Mouse (Mus musculus) urinary bladder, postnatal 25 days (tissue): ENCODE data around the gene Cdk5rap2.

Experiments used
- DNase-seq: peaks from one replicate; pipeline ENCODE4 v3.0.0; 2022; ENCODE audit warnings: low spot score

Gene Cdk5rap2

DNA sequence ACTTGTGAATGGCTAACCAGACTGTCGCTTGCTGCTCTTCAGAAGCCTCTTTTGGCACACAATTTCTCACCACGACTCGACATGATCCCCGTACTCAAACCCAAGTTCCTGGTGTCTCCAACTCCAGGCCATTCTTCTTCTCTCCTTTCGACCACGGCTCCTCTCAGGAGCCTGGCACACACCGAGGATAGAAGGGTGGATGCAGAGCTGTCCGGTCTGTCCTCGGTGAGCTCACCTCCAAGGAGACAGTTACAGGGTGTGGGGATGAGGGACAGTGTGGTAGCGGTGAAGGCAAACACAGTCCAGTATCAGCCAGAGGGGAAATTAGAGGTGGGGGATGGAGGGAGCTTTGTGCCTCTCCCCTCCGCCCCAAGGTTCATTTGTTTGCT lies 149.8 kb downstream of the Cdk5rap2 start:
- DNase-seq = no peak

DNA sequence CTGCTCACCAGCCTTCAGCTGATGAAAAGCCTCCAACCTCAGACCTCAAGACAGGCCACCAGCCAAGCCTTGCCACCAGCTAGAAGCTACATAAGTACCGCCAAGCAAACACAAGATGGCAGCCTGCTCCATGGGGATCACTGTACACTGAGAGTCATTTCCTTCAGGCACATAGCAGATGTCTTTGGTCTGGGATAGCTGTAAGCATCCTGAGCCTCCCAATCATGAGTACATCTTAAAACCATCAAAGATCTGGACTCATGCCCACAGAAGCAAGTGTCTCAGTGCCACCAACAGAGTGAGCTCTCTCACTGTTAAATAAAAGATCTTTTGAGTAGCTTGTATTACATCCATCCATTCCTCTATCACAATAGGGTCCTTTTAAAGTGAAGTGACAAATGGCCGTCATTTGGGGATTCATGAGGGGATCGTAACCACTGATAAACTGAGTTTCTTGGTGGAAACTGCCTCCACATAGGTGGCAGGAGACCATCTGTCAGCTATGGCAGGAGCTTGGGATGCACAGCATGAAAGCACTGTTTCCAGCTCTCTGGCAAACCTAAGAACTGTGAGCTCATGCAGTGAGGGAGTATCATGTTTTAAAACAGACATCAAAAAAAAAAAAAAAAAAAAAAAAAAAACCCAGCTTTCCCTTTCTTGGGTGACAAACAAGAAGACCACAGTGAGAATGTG lies 150.4 kb downstream of the Cdk5rap2 start:
- no peak for DNase-seq

DNA sequence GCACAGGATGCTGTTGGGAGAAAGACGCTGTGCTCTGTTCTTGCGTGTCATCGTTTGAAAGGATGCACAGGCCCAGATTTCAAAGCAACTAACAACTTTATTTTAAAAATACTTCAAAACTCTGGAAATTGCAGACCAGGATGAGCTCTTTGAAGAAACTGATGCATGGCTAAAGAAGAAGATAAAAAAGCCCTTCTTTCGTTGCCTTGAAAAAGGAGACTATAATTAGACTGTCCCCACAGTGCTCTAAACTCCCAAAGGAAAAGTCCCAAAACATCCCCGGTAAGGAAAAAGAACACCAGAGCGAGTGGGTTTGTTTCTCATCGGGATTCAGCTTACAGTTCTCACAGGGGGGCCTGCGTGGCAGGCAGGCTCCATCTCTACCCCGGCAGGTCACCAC lies 151.4 kb downstream of the Cdk5rap2 start:
- no peak for DNase-seq

DNA sequence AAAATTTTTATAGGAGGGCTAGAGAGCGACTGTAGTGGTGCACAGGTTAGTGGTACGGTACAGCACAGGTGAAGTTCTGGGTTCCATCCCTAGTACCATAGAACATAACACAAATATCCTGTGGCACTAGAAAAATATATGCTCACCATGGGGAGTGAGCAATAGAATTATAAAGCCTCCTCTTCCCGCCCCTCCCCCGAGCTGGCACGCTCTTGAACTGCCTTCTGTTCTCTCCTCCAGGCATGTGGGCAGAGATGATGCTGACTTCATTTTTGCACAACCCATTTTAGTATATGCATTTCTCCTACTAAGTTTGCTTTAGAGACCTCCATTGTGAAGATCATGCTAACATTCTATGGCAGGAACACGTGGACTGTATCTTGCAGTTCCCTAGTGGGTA lies 152.0 kb downstream of the Cdk5rap2 start:
- no peak for DNase-seq

DNA sequence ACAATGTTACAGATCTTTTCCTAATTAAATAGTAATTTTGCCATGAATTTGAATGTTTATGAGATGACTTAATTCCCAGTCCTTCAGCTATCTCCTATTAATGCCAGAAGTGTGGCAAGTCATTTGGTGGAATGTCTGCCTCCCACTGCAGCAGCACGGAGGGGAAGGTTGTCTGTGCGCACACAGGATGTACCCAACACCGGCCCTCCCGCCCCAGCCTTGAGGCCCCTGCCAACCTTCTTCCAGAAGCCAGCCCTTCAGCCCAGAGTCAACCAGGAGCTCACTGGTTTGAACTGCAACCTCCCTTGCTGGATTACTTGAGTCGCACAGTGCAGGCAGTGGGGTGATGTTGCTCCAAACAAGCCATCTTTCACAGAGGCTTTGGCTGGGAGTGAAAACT lies 158.5 kb downstream of the Cdk5rap2 start:
- no peak for DNase-seq

DNA sequence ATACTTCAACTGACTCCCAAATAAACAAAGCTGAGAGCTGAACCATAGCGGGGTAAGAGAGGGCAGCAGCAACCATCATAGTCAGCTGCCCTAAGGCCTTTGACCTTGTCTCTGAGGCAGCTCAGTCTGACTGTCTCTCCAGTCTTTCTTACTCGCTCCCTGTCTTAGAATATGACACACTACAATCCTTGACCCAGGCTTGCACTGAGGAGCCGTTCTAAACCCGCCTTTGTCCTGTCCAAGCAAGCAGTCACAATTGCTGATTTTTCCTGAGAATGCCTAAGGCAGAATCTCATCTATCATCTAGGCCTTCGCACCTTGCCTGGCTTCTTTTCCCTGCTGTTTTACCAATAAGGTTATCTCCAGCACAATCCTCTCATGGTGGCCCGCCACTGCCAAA lies 164.5 kb downstream of the Cdk5rap2 start:
- DNase-seq = no peak

DNA sequence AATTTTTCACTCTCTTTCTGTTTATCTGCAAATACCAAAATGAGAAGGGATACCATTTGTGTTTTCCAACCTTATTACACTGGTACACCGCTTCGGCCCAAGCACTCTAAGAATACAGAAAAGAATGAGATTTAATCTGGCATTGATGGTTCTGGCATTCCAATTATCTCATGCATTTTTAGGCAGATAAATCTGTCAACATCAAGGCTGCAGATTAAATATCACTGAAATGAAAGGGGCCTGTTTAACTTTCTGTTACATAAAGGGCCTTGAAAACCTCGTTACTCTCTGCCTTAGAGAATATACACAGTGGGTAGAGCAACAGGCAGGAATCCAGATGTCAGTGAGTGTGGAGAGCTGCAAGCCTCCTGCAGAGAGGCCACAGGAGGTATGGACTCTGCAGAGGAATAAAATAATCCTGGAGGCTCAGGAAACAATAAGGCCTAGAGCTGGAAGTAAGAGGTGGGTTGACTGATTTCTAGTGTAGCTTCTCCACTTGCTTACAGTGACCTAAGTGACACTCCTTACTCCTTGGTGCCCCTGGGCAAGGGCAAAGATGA lies 166.6 kb downstream of the Cdk5rap2 start:
- no peak for DNase-seq

DNA sequence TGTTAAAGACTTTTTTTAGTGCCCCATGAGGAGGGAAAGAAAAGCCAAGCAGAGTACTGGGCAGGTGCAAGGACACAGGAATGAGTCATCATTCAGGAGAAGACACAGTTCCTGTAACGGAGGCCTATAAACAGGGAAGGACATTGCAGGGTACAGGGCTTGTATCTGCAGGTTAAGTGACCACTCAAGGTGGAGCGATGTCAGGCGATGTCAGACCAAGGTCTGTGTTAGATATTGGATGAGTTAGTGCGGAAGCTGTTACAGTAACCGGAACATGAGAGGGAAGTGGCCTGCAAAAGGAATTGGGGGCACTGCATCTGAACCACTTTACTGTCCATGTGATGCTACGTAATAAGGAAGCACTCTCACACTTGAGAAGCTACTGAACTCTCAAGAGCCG lies 170.5 kb downstream of the Cdk5rap2 start:
- no peak for DNase-seq

DNA sequence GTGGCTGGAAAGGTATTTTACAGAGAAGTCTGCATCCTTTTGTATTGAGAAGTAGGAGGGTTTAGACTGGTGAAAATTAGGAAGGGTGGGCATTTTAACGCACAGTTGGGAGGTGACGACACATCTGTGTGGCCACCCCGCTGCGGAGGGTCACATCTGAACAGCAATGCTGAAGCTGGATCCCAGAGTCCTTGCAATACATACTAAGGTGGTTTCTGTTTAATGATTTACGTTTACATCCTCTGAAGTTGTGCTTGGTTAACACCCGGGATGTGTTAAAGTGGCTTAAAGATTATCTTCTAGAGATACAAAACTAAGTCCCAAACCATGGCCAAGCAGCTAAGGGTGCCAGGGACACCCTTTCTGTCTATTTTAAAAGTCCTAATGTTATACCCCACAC lies 171.4 kb downstream of the Cdk5rap2 start:
- DNase-seq = no peak

DNA sequence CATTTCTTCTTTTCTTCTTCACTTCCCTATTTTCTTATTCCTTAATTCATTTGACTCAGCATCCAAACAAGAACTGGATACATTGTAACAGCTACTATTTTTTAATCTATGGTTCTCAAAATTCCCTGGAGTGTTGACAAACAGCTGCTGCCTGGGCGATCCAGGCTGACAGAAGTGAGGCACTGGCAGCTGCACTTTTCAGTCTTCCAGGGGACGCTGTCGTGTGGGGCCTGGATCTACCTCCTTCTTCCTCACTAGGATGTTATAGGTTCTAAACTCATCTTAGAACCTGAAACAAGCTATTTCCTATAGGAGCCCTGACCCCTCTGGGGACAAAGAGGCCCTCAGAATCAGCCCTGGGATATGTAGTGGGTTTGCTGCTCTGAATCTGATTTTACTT lies 177.9 kb downstream of the Cdk5rap2 start:
- no peak for DNase-seq

DNA sequence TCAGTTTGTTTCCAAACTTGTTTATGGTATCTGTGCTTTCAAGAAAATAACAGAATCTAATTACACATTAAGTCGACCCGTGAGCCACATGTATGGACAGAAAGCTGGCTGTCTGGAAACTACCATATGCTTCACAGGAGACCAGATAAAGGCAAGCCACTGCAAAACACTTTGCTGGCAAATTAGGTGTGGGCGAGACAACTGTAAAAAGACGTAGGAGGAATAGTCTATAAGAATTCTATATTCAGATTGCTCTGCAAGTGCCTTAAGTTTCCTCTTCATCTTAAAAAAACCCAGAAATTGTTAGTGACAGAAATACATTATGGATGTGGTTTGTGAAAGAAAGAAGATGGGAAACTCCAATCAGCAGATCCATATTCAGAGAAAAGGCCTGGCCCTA lies 180.4 kb downstream of the Cdk5rap2 start:
- no peak for DNase-seq

DNA sequence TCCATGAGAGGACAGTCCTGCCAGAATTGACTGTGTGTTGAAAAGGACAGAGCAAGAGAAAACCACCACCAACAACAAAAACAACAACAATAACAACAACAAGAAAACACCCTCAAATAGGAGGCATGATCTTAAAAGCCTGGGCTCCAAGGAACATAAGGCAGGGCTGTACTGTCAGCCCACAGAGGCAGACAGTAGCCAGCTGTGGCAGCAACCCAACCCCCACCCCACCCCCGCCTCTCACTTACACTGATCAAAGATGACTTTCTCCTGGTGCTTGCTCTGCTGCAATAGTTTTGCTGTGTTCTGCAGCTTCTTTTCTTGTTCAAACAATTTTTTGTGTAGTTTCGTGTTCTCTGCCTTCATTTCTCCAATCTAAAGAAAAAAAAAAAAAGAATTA lies 181.9 kb downstream of the Cdk5rap2 start:
- DNase-seq = no peak

DNA sequence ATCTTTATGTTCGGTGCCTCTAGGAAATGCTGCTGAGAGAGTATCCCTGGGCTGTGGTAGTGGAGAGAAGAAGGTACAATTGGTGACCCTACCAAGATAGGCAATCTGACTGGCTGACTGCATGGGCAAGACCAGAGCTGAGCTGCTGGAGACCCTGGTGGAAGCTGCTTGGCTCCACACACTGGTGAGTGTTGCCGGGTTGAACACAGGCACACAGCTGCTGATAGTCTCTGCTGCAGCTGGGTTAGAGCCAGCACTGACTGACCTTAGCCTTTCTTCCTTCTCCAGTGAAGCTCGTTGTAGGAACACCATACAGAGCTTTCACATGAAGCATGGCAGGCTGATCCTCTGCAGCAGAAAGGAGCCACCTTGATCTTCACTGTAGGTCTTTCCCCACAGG lies 182.6 kb downstream of the Cdk5rap2 start:
- no peak for DNase-seq

DNA sequence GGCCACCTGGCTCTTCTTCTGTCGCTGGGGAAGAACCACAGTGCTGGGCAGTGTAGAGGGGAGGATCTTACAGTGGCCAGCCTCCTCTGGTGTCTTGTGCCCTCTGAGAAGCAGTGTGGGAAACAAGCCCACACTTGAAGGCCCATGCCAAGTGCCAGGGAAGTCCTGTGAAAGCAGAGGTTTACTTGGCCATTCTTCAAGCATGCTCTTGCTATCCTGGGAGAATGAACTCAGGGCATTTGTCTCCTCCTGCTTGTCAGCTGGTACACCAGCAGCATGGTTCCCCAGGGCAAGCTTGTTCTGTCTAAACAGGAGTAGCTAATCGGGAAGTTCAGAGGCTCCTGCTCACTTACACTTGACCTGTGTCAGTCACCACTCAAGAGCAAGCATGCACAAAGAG lies 185.7 kb downstream of the Cdk5rap2 start:
- DNase-seq = no peak

DNA sequence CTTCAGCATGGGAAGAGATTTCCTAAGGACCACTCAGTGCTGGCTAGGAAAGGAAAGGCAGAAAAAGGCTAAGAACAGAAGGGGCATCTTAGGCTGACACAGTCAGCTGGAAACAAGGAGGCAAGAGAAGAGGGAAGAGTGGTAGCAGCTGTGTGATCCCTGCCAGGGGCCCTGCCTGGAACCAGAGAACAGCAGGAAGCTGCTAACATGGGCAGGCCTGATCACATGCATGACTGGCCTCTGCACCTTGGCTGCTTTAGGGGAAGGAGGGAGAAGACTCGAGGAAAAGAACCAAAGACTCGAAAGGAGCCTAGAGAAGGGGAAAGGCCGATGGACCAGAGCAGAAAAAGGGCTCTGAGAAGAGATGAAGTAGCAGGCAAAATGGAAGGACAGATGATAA lies 188.4 kb downstream of the Cdk5rap2 start:
- no peak for DNase-seq

DNA sequence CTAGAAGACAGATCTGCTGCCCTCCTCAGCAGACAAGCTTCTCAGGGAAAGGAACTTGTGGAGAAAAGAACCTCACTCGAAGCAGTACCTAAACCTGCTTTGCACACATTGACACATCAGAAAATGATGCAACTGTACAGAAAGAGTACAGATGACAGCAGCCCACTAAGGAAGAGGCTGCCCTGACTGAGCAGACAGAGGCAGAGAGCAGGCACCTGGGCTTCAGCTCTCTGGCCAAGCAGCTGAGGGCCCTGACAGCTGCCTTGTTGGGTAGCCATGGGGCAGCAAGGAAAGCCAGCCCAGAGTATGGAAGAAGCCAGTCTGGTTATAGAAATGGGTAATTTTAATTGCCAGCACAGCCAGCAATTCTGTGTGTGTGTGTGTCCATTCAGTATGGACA lies 188.9 kb downstream of the Cdk5rap2 start:
- no peak for DNase-seq

DNA sequence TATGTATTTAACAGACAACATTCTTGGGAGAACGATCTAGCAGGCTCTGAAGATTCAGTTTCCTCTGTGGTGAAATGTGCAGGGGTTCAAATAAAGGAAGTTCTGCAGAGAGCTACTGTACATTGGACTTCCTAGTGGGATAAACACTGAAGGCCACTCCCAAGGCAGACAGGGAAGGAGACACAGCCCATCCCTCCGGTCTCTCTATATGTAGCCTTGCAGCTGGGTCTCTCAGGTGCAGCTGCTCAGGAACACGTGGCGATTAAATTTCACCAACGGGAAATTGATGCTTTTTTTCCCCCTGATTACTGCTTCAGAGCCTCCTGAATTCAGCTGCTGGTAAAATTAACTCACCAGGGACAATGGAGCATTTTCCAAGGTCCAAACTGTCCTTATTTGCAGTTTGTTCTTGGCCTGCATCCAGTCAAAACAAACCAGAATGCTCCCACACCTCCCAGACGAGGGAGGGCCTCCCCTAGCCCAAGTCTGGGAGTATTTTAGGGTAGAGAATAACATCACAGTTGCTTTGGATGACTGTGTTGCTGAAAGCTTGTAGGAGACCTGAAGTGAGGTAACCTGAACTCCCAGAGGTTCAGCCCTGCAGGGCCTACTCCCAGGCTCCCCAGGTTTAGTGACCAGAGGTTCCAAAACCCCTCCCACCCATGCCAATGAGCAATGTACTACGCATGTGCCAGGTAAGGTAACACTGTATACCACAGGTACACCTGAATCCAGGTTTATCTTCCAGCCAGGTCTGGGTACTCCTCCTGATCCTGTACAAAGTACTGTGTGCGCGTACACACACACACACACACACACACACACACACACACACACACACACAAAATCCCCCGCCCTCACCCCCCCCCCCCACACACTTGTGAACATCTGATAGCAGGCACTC lies 189.7 kb downstream of the Cdk5rap2 start:
- DNase-seq = no peak

DNA sequence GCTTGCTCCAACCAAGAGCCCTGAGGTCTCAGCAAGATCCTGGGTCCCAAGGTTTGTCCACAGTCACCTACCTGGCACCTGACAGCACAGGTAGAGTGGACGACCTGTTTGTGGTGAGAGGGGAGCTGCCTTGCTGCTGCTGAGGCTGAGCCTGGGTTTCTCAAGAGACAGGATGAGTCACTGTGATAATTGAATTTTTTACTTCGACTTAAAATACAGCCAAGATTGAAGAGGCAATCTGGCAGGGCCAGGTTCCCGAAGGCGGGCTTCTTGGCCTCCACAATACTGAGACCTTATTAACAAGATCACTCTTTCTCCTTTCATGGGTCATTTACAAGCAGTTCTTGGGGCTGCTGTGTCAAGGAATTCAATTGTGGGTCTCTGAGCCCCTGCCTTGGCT lies 190.5 kb downstream of the Cdk5rap2 start:
- DNase-seq = no peak

DNA sequence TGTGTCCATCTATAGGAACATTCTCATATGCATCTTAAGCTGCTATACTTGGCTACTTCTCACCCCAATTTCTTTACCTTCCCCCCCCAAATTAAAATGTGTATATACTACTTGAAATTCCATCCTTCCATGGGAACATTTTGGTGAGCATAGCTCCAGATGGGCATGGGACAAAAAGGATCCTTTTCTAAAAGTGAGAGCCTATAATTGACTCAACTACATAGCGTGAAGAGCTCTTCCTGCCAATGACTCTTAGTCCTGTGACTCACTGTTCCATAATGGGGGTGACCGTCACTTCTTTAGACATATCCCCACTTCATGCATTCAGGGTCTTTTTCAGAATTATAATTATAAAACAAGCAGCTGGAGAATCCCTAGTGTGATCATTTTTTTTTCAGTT lies 224.3 kb downstream of the Cdk5rap2 start:
- no peak for DNase-seq
